Mouse (Mus musculus) brain, embryonic 14.5 days (tissue): ENCODE data around the gene Abcc3. TPM values are rescaled to one million over a fixed set of nuclear protein-coding genes. Genes with fewer than 3 reads are reported as not detected.

Experiments used
- DNase-seq: peaks from one replicate; pipeline ENCODE4 v3.0.0-alpha.2; 2011; ENCODE audit warnings: low read depth
- CTCF ChIP-seq: fragments of 200-500 bp; IDR thresholded peaks from 2 replicates; pipeline ENCODE4 v1.5.1; 2012; ENCODE audit warnings: inconsistent platforms, mild to moderate bottlenecking, moderate library complexity, borderline replicate concordance; ENCODE audit not compliant: insufficient read depth, insufficient read length; ENCODE audit errors: extremely low read depth
- POLR2A ChIP-seq: fragments of 200-500 bp; IDR thresholded peaks from 2 replicates; pipeline ENCODE4 v1.6.1; 2012; ENCODE audit warnings: mild to moderate bottlenecking, inconsistent platforms, borderline replicate concordance; ENCODE audit not compliant: poor library complexity, insufficient read depth, insufficient read length, severe bottlenecking; ENCODE audit errors: extremely low read depth
- polyA plus RNA-seq: library from polyadenylated mRNA; depleted of rRNA; stranded (reverse); fragments of >200 nt; gene quantifications from 2 replicates; pipeline ENCODE4 v1.2.3, GENCODE M21; 2012

Abcc3 gene
- polyA plus RNA-seq, 1 experiment, result 0.53 TPM

GRCm38 (mm10) chr11:94339732-94340585, 52.8 kb downstream of the Abcc3 start:
- TF ChIP-seq CTCF, result peak; percentile 82
- no peak for TF ChIP-seq POLR2A

GRCm38 (mm10) chr11:94338347-94338746, 54.5 kb downstream of the Abcc3 start:
- TF ChIP-seq POLR2A (no peak), CTCF (no peak)
- DNase-seq, result no peak

More at GRCm38 (mm10) chr11:94339732-94340585, 52.8 kb downstream of the Abcc3 start:
- peak; percentile 92 for DNase-seq

DNA sequence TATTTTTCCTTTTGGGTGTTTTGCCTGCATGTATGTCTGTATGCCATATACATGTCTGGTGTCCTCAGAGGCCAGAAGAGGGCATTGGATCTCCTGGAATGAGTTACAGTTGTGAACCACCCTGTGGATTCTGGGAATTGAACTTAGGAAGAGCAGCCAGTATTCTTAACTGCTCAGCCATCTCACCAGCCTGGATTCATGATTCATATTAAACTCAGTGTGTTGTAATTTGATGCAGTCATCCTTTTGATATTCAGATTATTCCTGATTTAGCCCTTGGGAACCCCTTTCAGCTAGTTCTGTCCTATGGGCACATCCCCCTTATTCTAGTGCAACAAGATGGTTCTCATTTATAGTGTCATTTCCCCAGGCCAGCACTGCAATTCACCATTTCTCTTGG, 56.2 kb downstream of the Abcc3 start:
- TF ChIP-seq POLR2A (no peak), CTCF (no peak)
- DNase-seq, result no peak

DNA sequence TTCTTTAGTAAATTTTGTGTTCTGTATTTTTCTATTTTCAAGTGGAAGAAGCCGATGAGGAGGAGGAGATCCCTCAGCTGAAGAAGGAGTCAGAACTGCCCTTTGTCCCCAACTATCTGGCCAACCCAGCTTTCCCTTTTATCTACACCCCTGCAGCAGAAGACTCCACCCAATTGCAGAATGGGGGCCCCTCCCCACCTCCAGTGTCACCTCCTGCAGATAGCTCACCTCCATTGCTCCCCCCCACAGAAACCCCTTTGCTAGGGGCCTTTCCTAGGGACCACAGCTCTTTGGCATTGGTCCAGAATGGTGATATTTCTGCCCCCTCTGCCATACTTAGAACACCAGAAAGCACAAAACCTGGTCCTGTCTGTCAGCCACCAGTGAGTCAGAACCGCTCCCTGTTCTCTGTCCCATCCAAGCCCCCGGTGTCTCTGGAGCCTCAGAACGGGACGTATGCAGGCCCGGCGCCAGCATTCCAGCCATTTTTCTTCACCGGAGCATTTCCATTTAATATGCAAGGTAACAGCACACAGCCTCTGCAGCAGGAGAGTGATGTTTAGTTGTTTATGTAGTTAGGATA, 58.3 kb downstream of the Abcc3 start:
- DNase-seq, result no peak
- TF ChIP-seq CTCF, result no peak
- no peak for TF ChIP-seq POLR2A

DNA sequence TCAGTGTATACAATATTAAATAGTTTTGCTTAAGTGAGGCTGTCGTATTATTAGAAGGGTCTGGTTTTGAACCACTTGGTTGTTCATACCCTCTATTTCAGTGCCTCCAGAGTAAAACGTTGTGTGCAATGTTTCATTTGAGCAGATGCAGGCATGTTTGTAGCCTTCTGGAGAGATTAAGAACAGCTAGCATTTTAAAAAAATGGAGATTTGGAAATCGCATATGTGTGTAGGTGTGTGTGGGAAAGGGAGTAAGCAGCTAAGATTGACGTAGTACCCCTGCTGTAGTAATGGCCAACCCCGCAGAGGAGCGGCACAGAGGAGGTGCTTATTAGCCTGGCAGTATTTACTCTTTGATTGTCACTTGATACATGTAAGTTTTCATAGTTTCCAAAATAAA, 60.1 kb downstream of the Abcc3 start:
- DNase-seq, result no peak
- TF ChIP-seq POLR2A (no peak), CTCF (no peak)

DNA sequence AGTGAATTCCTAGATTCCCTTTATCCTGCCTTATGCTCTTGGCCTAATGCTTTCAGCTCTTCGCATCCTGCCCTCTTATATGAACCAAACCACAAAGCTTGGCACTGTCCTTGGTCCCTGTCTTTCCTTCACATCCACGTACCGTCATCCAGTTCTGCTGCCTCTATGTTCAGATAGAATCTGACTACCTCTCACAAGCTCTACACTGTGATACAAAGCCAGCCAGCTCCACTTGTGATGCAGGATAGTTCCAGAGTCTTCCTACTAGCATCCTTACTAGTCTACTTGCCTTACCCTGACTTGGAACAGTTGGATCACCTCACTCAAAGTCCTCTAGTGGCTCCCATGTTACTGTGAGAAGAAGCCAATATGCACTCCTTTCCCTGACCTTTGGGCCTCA, 62.6 kb downstream of the Abcc3 start:
- TF ChIP-seq POLR2A, result no peak
- TF ChIP-seq CTCF, result no peak
- no peak for DNase-seq

DNA sequence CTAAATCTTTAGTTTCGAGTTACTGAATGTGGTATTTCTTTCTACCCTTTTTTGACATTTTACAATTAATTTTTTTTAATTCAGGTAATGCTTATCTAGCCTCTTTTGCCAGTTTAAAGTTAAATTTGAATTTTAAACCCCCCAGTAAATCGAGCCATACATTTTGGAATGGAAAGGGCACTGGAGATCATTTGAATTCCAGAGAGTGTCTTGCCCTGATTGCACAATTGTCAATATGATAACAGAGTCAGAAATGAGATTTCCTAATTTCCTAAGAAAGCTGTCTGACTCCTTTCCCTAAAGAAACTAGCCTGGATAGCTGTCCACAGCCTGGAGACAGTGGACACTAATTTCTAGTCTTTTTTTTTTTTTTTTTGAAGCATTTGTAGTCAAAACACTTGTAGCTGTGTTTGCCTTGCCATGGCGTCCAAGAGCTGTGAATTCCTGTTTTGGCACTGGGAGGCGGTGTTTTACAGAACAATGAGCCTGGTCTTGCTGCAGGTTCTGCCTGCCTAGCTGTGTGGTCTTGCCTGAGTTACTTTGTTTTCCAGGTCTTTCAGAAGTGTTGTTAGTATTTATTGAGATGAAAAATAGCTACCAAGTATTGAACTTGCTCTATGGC, 63.4 kb downstream of the Abcc3 start:
- TF ChIP-seq CTCF (peak; percentile 64; the same call in 1 of the 2 replicates), POLR2A (no peak)
- peak; percentile 91 for DNase-seq

DNA sequence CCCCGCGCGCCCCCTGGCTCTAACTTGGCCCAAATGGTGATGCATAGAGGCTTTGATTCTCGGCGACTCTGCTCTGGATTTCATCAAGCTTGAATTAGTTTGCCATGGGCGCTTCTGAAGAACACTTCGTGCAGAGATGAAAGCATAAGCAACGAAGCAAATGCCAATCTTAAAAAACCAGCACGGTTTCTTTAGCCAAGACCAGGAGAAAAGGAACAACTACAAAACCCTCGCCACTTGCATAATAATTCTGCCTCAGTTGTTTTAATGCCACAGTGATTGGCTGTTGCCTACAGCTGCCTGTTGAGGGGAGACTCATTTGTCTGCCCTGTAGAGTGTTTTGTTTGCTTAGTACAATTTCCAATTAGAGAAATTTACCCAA, 64.2 kb downstream of the Abcc3 start:
- peak; percentile 91 for DNase-seq
- TF ChIP-seq POLR2A (no peak), CTCF (no peak)

- TF ChIP-seq POLR2A (peak; percentile 80; the same call in 1 of the 2 replicates), CTCF (no peak)
- DNase-seq, result peak; percentile 98
Observed at GRCm38 (mm10) chr11:94327693-94328643, 64.8 kb downstream of the Abcc3 start, which contains the start of gene Ankrd40. Gene Ankrd40, plus strand, starts transcription at chr11:94328001.

GRCm38 (mm10) chr11:94326961-94327411, 65.8 kb downstream of the Abcc3 start:
- DNase-seq, result peak; percentile 92
- TF ChIP-seq POLR2A (no peak; the same call in 1 of the 2 replicates), CTCF (no peak)
